Mouse (Mus musculus): ENCODE measurements around the gene Arsb. TPM values are rescaled to one million over a fixed set of nuclear protein-coding genes. Genes with fewer than 3 reads are reported as not detected.

Gene Arsb
- polyA plus RNA-seq, 1 experiment, result 7.2 TPM

- TF ChIP-seq MYOG (IDR thresholded peaks at IDR 0.05; ENCODE audit: control insufficient read depth in 1 of 3, insufficient read depth in 1 of 3, insufficient read length in 2 of 3, low read depth in 2 of 3), result no peak
- no peak for TF ChIP-seq CEBPB (IDR thresholded peaks at IDR 0.05; ENCODE audit: insufficient read depth, poor library complexity, severe bottlenecking)
- no peak for TF ChIP-seq TCF12 (IDR thresholded peaks at IDR 0.05; ENCODE audit: insufficient read depth, poor library complexity, severe bottlenecking)
- no peak for TF ChIP-seq POLR2AphosphoS2 (IDR thresholded peaks at IDR 0.05; ENCODE audit: insufficient read length, low read depth)
- TF ChIP-seq USF1 (IDR thresholded peaks at IDR 0.05; ENCODE audit: low read depth), result no peak
- TF ChIP-seq TCF3 (IDR thresholded peaks at IDR 0.05; ENCODE audit: insufficient read length, low read depth), result no peak
- Histone ChIP-seq H3K4me3 (no peak overlapping the region), H3K79me2 (ENCODE audit: control insufficient read depth, insufficient read depth) (no peaks in the 10 kb centered on the region), H3K27me3 (ENCODE audit: control insufficient read depth, insufficient read depth, insufficient read length) (no peaks in the 10 kb centered on the region), H3K4me2 (ENCODE audit: low read depth) (no peak overlapping the region), H3K36me3 (ENCODE audit: control insufficient read depth, insufficient read depth) (no peaks in the 10 kb centered on the region), H3ac (ENCODE audit: control insufficient read depth, insufficient read length) (no peak overlapping the region)
These were observed 44.7 kb downstream of the Arsb start for GRCm38 (mm10) chr13:93816127-93816526.

DNA sequence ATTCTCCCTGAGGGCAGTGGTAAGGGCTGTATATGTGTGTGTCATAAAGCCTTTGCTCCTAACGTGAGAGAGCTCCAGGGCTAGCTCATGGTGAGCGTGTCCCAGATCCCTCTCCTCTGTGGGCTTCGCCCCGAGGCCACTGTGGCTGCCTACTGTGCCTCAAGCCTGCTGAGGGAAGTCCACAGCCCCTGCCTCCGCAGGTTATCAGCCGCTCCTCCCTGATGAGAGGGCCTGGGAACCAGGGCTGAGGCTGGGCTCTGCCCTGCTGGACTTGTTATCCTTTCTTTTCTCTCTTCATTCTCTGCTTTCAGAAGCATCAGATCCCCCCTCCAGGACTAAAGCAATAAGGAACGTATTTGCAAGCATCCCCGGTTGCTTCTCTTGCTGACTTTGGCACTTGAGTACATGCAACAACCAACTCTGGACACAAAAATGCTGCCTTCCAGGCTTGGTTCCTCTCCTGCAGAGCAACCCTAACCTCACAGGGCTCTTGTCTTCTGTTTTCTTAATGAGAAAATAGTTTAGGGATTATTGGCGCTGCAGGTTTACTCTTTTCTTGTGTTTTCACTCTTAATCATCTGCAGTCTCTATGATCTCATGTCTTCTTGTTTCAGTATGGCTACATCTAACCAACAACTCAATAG lies 45.4 kb downstream of the Arsb start:
- Histone ChIP-seq H3K4me2 (ENCODE audit: low read depth) (no peak overlapping the region), H3K4me3 (no peak overlapping the region), H3K27me3 (ENCODE audit: control insufficient read depth, insufficient read depth, insufficient read length) (no peaks in the 10 kb centered on the region), H3K79me2 (ENCODE audit: control insufficient read depth, insufficient read depth) (no peaks in the 10 kb centered on the region), H3K36me3 (ENCODE audit: control insufficient read depth, insufficient read depth) (no peaks in the 10 kb centered on the region), H3ac (ENCODE audit: control insufficient read depth, insufficient read length) (no peak overlapping the region)
- TF ChIP-seq CEBPB (IDR thresholded peaks at IDR 0.05; ENCODE audit: insufficient read depth, poor library complexity, severe bottlenecking) (no peak), REST (IDR thresholded peaks at IDR 0.05; ENCODE audit: insufficient read depth, insufficient read length) (no peak), MAX (IDR thresholded peaks at IDR 0.05; ENCODE audit: low read depth) (no peak), SRF (IDR thresholded peaks at IDR 0.05; ENCODE audit: control insufficient read depth, insufficient read length, low read depth) (no peak), TCF12 (IDR thresholded peaks at IDR 0.05; ENCODE audit: insufficient read depth, poor library complexity, severe bottlenecking) (no peak), POLR2A (IDR thresholded peaks at IDR 0.05; ENCODE audit: insufficient read length, low read depth) (no peak), USF1 (IDR thresholded peaks at IDR 0.05; ENCODE audit: low read depth) (no peak), E2F4 (IDR thresholded peaks at IDR 0.05; ENCODE audit: insufficient read depth) (no peak), MYOG (IDR thresholded peaks at IDR 0.05; ENCODE audit: control insufficient read depth in 1 of 3, insufficient read depth in 1 of 3, insufficient read length in 2 of 3, low read depth in 2 of 3) (no peak), TCF3 (IDR thresholded peaks at IDR 0.05; ENCODE audit: insufficient read length, low read depth) (no peak), MYOD1 (IDR thresholded peaks at IDR 0.05; ENCODE audit: control insufficient read depth in 1 of 3, insufficient read length in 2 of 3, low read depth in 2 of 3) (no peak), POLR2AphosphoS2 (IDR thresholded peaks at IDR 0.05; ENCODE audit: insufficient read length, low read depth) (no peak)

DNA sequence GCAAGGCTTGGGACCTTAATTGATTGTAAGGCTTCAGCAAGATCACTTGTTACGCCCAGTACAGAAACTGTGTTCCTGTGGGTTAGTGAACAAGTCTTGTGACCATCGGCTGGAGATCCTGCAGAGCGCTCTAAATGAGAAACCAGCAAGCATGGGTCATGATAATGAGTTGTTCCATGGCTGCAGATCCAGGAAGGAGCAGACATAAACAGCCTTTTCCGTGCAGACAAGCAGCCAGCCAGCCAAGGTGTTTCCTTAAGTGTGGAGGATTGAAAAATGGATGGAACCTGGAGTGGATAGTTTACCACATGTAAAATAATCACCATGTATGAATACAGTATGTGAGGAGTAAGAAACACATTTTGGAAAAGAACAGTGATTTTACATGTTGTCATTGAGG lies 48.7 kb downstream of the Arsb start:
- no peaks in the 10 kb centered on the region for H3K79me2 ChIP-seq (ENCODE audit: control insufficient read depth, insufficient read depth)
- no peak overlapping the region for H3K4me2 ChIP-seq (ENCODE audit: low read depth)
- H3K27me3 ChIP-seq (ENCODE audit: control insufficient read depth, insufficient read depth, insufficient read length), result no peaks in the 10 kb centered on the region
- H3ac ChIP-seq (ENCODE audit: control insufficient read depth, insufficient read length), result no peak overlapping the region
- no peaks in the 10 kb centered on the region for H3K36me3 ChIP-seq (ENCODE audit: control insufficient read depth, insufficient read depth)
- no peak overlapping the region for H3K4me3 ChIP-seq
- TF ChIP-seq USF1 (IDR thresholded peaks at IDR 0.05; ENCODE audit: low read depth) (no peak), CEBPB (IDR thresholded peaks at IDR 0.05; ENCODE audit: insufficient read depth, poor library complexity, severe bottlenecking) (no peak), SRF (IDR thresholded peaks at IDR 0.05; ENCODE audit: control insufficient read depth, insufficient read length, low read depth) (no peak), POLR2AphosphoS2 (IDR thresholded peaks at IDR 0.05; ENCODE audit: insufficient read length, low read depth) (no peak), POLR2A (IDR thresholded peaks at IDR 0.05; ENCODE audit: insufficient read length, low read depth) (no peak), MAX (IDR thresholded peaks at IDR 0.05; ENCODE audit: low read depth) (no peak), TCF3 (IDR thresholded peaks at IDR 0.05; ENCODE audit: insufficient read length, low read depth) (no peak), MYOG (IDR thresholded peaks at IDR 0.05; ENCODE audit: control insufficient read depth in 1 of 3, insufficient read depth in 1 of 3, insufficient read length in 2 of 3, low read depth in 2 of 3) (no peak)

DNA sequence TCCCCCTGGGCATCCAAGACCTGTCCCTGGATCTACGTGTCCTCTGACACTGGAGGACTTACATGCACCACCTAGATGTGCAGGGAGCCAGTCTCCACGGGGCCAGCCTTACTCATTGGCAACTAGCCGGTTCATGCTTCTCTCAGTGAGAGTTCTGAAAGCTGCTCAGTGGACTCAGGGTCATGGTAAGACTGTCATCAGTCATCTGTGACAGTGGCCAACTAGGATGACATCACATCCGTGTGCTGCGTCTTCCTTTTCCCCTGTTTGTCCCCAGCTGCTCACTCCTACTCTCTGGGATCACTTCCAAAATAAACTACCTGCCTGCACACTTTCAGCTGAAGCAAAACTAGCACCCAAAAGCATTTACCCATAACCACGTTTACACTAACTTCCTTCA lies 50.6 kb downstream of the Arsb start:
- Histone ChIP-seq H3K27me3 (ENCODE audit: control insufficient read depth, insufficient read depth, insufficient read length) (no peaks in the 10 kb centered on the region), H3K79me2 (ENCODE audit: control insufficient read depth, insufficient read depth) (no peaks in the 10 kb centered on the region), H3ac (ENCODE audit: control insufficient read depth, insufficient read length) (no peak overlapping the region), H3K4me3 (no peak overlapping the region), H3K4me2 (ENCODE audit: low read depth) (no peak overlapping the region), H3K36me3 (ENCODE audit: control insufficient read depth, insufficient read depth) (no peaks in the 10 kb centered on the region)
- no peak for TF ChIP-seq SRF (IDR thresholded peaks at IDR 0.05; ENCODE audit: control insufficient read depth, insufficient read length, low read depth)
- TF ChIP-seq USF1 (IDR thresholded peaks at IDR 0.05; ENCODE audit: low read depth), result no peak
- TF ChIP-seq MYOD1 (IDR thresholded peaks at IDR 0.05; ENCODE audit: control insufficient read depth in 1 of 3, insufficient read length in 2 of 3, low read depth in 2 of 3), result no peak
- no peak for TF ChIP-seq TCF3 (IDR thresholded peaks at IDR 0.05; ENCODE audit: insufficient read length, low read depth)
- TF ChIP-seq POLR2AphosphoS2 (IDR thresholded peaks at IDR 0.05; ENCODE audit: insufficient read length, low read depth), result no peak
- no peak for TF ChIP-seq E2F4 (IDR thresholded peaks at IDR 0.05; ENCODE audit: insufficient read depth)
- no peak for TF ChIP-seq MYOG (IDR thresholded peaks at IDR 0.05; ENCODE audit: control insufficient read depth in 1 of 3, insufficient read depth in 1 of 3, insufficient read length in 2 of 3, low read depth in 2 of 3)
- TF ChIP-seq TCF12 (IDR thresholded peaks at IDR 0.05; ENCODE audit: insufficient read depth, poor library complexity, severe bottlenecking), result no peak

Measured in myocyte (in vitro differentiated cells).